Mouse (Mus musculus) kidney, embryonic 15.5 days (tissue): ENCODE measurements at regions not wholly inside any gene's neighbourhood (a gene's known extent, or its start where the extent isn't known, plus 50 kb on each side); places are given as distances from the start of the nearest gene placed in this dataset.

ENCODE experiments used
- ATAC-seq: fragments of 200-750 bp; cut with Nextera tagmentation; replicated peaks from 2 replicates; pipeline ENCODE4 v1.8.0; 2017; ENCODE audit warnings: moderate TSS enrichment; ENCODE audit not compliant: low FRiP score
- H3K27ac ChIP-seq: fragments of 300-500 bp; sonication (generic); 2 replicates; pipeline ENCODE4 v1.5.1; 2015; ENCODE audit warnings: mild to moderate bottlenecking, inconsistent platforms
- H3K27me3 ChIP-seq: fragments of 300-500 bp; sonication (generic); 2 replicates; pipeline ENCODE4 v1.6.1; 2015; ENCODE audit warnings: inconsistent platforms
- H3K36me3 ChIP-seq: fragments of 300-500 bp; sonication (generic); 2 replicates; pipeline ENCODE4 v1.6.1; 2015; ENCODE audit warnings: inconsistent platforms
- H3K4me1 ChIP-seq: fragments of 300-500 bp; sonication (generic); 2 replicates; pipeline ENCODE4 v1.6.1; 2015; ENCODE audit warnings: inconsistent platforms
- H3K4me2 ChIP-seq: fragments of 300-500 bp; sonication (generic); 2 replicates; pipeline ENCODE4 v1.6.1; 2015; ENCODE audit warnings: moderate library complexity, mild to moderate bottlenecking, inconsistent platforms
- H3K4me3 ChIP-seq: fragments of 300-500 bp; sonication (generic); replicated peaks from 2 replicates; pipeline ENCODE4 v1.5.1; 2015; ENCODE audit warnings: mild to moderate bottlenecking, inconsistent platforms
- H3K9ac ChIP-seq: fragments of 300-500 bp; sonication (generic); 2 replicates; pipeline ENCODE4 v1.6.1; 2015; ENCODE audit warnings: mild to moderate bottlenecking, inconsistent platforms
- H3K9me3 ChIP-seq: fragments of 300-500 bp; sonication (generic); replicated peaks from 2 replicates; pipeline ENCODE4 v1.6.1; 2016; ENCODE audit warnings: inconsistent platforms
- WGBS: fragments of 180-500 bp; shearing (Covaris S2); methylation state at CpG from one replicate; pipeline ENCODE4 v1.1.7; 2015; ENCODE audit warnings: mixed read lengths; 5-methylcytosine and 5-hydroxymethylcytosine counted together

DNA sequence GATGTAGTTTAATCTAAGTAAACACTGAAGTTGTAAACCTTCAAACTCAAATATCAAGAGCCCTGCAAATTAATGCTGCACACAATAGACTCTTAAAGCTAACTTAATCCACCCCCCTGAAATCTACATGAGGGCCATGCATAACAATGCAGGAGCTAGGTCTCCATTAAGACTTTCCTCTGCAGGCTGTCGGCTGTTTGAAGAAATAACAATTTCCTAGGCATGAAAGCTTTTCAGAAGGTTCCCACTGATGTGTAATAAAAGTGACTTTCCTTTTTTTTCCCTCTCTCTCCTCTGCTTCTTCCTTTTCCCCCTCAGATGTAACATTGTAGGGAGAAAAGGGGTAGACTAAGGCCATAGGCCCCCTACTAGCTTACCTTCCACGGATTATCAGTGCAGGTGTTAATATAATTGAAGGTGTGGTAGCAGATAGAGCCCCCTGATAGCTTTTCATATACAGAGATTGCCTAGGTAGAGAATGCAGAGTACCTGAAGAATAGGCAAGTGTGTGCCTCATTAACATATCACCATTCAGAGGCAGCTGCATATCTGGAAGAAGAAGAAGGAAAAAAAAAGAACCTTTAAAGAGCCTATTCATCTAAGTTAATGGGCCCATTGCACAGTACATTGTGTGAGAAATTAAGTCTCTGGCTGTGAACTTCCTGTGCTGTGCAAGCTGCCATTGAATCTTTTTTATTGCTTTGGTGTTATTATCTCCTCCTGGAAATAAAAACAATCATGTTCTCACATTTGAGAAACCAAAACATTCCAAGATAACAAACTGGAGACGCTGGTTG is 528.3 kb upstream of the Zic4 start:
- Histone ChIP-seq H3K9me3 (no peaks in the 10 kb centered on the region), H3K36me3 (no peaks in the 10 kb centered on the region), H3K9ac (no peak overlapping the region), H3K27me3 (no peaks in the 10 kb centered on the region), H3K27ac (no peak overlapping the region), H3K4me1 (no peaks in the 10 kb centered on the region), H3K4me2 (no peak overlapping the region), H3K4me3 (no peak overlapping the region)
- WGBS, result 11% methylated on average over 3 of the region's 3 CpGs
- no peak for ATAC-seq

DNA sequence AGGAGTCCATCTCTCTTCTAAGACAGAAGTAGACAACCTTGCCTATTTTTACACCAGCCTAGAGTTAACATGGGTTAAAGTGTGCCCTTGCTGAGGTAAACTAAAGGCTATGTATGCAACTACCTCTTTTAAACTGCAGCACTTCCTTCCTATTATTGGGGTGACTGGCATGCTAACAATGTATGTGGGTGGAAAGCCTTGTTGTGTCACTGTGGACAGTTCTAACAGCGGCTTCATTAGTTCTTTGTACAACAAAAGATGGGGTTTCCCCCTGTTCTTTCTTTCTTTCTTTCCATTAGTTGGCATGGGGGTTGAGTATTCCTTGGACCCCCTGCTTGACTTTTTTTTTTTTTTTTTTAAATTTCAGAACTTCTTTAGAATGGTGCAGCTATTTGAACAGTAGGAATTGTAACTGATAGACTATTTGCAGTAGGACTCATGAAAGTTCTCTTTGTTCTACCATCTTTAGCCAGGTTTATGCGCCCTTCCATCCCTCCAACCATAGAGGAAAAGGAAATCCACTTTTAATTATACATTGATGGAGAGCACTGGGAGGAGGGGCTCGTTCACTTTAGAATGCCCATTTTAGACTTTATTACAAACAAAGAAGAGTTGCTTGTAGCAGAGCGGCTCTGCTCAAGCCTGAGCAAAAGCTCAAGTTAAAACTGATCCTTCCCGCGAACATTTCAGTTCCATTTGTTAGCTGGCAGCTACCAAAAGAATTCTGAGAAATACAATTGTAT is 523.9 kb upstream of the Zic4 start:
- Histone ChIP-seq H3K4me2 (no peak overlapping the region), H3K9ac (no peak overlapping the region), H3K9me3 (no peaks in the 10 kb centered on the region), H3K4me1 (no peaks in the 10 kb centered on the region), H3K4me3 (no peak overlapping the region), H3K36me3 (no peaks in the 10 kb centered on the region), H3K27ac (no peak overlapping the region), H3K27me3 (no peaks in the 10 kb centered on the region)
- no peak for ATAC-seq
- 84% methylated on average over 6 of the region's 6 CpGs for WGBS

DNA sequence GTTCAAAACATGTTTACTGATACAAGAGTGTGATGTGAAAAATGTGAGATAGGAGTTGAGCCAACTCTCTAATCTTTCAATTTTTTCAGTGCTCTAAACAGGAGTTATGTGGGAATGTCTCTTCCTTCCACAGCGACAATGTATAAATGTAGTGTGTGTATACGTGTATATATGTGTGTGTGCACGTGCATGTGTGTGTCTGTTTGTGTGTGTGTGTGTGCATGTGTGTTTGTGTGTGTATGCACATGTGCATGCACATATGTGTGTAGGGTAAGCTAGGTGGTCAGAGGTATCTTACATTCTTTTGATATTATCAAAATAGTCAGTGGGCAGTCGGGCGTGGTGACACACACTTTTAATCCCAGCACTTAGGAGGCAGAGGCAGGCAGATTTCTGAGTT is 511.2 kb upstream of the Zic4 start:
- Histone ChIP-seq H3K27me3 (no peaks in the 10 kb centered on the region), H3K36me3 (no peaks in the 10 kb centered on the region), H3K9me3 (no peaks in the 10 kb centered on the region), H3K9ac (no peak overlapping the region), H3K4me2 (no peak overlapping the region), H3K4me1 (no peaks in the 10 kb centered on the region), H3K27ac (no peak overlapping the region), H3K4me3 (no peak overlapping the region)
- ATAC-seq, result no peak
- 92% methylated on average over 5 of the region's 5 CpGs for WGBS

DNA sequence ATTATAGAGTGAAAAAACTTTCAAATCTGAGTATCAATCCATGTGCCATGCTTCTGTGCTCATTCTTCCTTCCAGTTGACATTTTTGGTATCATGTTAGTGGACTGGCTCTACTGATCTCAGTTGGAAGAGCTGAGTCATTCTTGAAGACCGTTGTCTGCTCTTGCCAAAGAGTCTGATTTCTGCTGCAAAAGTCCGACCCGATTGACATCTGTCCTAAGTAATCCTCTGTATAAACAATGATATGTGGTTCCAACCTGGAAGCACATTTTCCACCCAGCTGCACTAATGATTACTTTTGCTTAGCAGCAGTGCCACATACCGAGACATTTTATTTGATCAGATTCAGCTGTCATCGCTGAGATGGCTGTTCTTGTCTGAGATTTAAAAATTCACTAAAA is 490.6 kb upstream of the Zic4 start:
- ATAC-seq, result no peak
- Histone ChIP-seq H3K9ac (no peak overlapping the region), H3K27me3 (no peaks in the 10 kb centered on the region), H3K4me2 (no peak overlapping the region), H3K4me1 (no peaks in the 10 kb centered on the region), H3K27ac (no peak overlapping the region), H3K36me3 (no peaks in the 10 kb centered on the region), H3K4me3 (no peak overlapping the region), H3K9me3 (no peaks in the 10 kb centered on the region)
- 86% methylated on average over 5 of the region's 5 CpGs for WGBS

DNA sequence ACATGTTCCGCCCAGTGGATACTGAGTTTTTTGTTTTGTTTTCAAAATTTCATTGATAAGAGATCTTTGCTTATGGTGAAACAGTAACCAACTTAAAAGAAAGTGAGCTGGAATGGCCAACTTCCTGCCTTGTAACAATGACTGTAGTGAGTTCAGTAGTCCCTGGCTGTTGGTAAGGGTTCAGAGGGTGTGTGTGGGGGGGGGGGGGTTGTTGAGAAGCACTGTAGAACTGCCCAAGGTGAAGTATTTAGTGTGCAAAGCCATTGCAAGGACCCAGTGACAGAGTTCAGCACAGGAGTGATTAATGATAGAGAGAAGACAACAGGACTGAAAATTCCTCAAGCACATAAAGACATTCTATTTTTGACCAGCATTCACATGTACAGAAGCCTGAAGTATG is 477.7 kb upstream of the Zic4 start:
- WGBS, result 78% methylated on average over 1 of the region's 1 CpGs
- no peak for ATAC-seq
- no peaks in the 10 kb centered on the region for H3K9me3 ChIP-seq
- H3K27me3 ChIP-seq, result no peaks in the 10 kb centered on the region
- H3K9ac ChIP-seq, result no peak overlapping the region
- H3K4me1 ChIP-seq, result no peaks in the 10 kb centered on the region
- no peaks in the 10 kb centered on the region for H3K36me3 ChIP-seq
- no peak overlapping the region for H3K4me2 ChIP-seq
- H3K27ac ChIP-seq, result no peak overlapping the region
- no peak overlapping the region for H3K4me3 ChIP-seq

DNA sequence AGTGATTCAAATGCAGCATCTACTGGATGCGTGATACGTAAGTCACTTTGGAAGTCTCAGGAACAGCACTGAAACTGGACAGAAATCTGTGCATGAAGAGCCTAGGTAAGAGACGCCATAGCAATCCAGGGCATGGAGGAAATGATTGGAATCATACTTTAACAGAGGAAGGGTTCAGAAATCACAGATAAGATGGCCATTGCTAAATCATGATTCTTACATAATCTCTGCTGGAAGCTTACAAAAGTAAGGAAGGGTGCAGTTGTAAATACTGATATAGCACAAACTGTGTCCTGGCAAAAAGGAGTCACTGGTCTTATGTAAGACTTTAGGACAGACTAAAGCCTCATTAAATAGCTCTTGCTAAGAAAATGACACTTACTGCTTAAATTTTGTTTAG is 474.8 kb upstream of the Zic4 start:
- Histone ChIP-seq H3K4me2 (no peak overlapping the region), H3K27ac (no peak overlapping the region), H3K9ac (no peak overlapping the region), H3K9me3 (no peaks in the 10 kb centered on the region), H3K27me3 (no peaks in the 10 kb centered on the region), H3K4me1 (no peaks in the 10 kb centered on the region), H3K36me3 (no peaks in the 10 kb centered on the region), H3K4me3 (no peak overlapping the region)
- WGBS, result 91% methylated on average over 3 of the region's 3 CpGs
- no peak for ATAC-seq

DNA sequence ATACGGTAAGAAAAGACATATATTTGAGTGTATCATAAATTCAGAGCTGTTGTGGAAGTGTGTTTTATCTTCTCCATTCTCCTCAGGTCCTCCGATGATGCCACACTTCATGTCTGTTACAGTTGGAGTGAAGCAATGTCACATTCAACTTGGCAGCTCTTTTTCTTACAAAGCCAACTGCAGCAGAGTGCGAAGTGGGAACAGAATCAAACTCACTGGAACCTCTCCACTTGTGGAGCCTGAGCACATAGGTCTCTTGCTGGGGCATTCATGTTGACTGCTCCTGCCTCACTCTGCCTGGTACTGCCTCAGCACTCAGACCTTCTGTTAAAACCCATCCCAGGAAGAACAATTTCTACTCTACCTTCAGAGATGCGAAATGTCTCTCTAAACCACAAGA is 471.4 kb upstream of the Zic4 start:
- no peaks in the 10 kb centered on the region for H3K27me3 ChIP-seq
- no peaks in the 10 kb centered on the region for H3K4me1 ChIP-seq
- no peak overlapping the region for H3K4me3 ChIP-seq
- ATAC-seq, result no peak
- 87% methylated on average over 4 of the region's 4 CpGs for WGBS
- H3K27ac ChIP-seq, result no peak overlapping the region
- no peak overlapping the region for H3K9ac ChIP-seq
- H3K4me2 ChIP-seq, result no peak overlapping the region
- no peaks in the 10 kb centered on the region for H3K36me3 ChIP-seq
- H3K9me3 ChIP-seq, result no peaks in the 10 kb centered on the region

DNA sequence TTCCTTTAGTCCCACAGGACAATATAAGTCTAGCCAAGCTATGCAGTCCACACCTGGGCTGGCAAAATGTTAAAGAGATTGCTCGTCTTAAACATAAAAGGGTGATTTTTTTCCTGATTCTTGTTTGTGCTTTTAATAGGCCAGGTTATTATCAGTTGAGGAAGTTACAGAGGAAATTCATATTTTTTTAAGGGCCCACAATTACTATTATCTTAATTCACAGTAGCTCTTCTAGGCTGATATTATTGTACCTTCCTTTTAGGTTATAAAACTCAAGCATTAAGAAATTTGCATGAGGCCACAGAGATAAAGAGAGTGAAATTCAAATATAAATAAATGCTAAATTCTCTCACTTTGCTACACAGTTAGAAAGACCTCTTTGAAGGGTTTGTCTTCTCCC is 469.4 kb upstream of the Zic4 start:
- Histone ChIP-seq H3K4me2 (no peak overlapping the region), H3K9ac (no peak overlapping the region), H3K27ac (no peak overlapping the region), H3K4me3 (no peak overlapping the region), H3K9me3 (no peaks in the 10 kb centered on the region), H3K4me1 (no peaks in the 10 kb centered on the region), H3K36me3 (no peaks in the 10 kb centered on the region), H3K27me3 (no peaks in the 10 kb centered on the region)
- 82% methylated on average over 1 of the region's 1 CpGs for WGBS
- no peak for ATAC-seq

DNA sequence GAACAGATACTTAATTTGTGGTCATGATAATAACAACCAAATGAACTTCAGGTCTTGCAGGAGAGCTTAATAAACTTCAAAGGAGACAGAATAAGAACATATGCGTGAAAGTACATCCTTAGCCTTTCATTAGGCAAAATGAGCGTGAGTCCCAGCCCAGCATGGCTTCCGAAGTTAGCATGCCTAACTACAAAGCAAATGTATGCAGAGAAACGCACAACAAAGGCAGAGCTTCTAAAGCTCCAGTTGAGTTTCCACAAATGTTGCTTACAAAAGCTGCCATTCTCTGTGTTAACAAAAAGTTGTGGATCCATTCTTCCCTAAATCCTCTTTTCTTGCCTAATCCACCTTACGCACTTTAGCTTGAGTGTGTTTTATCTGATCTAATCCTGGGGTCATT is 458.7 kb upstream of the Zic4 start:
- H3K27ac ChIP-seq, result no peak overlapping the region
- no peaks in the 10 kb centered on the region for H3K36me3 ChIP-seq
- H3K9ac ChIP-seq, result no peak overlapping the region
- H3K4me1 ChIP-seq, result no peaks in the 10 kb centered on the region
- no peak overlapping the region for H3K4me2 ChIP-seq
- no peaks in the 10 kb centered on the region for H3K27me3 ChIP-seq
- no peak for ATAC-seq
- WGBS, result 43% methylated on average over 5 of the region's 5 CpGs
- H3K4me3 ChIP-seq, result no peak overlapping the region
- no peaks in the 10 kb centered on the region for H3K9me3 ChIP-seq

DNA sequence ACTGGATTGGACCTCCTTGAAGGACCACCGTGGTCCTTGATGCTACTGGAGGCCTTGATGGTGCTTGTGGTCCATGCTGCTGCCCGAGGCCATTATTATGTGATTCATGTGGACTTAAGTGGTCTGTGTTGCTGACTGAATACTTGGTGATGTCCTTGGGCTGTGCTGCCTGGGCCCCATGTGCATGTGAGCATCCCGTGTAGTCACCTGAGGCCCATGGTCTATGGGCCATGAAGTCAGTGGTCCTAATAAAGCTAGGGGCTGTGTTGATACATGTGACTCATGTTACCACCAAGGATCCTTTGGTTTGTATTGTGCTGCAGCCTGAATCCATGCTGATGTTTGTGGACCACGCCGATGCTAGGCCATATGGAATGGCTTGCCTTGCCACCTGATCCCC is 456.1 kb upstream of the Zic4 start:
- Histone ChIP-seq H3K27ac (no peak overlapping the region), H3K9me3 (no peaks in the 10 kb centered on the region), H3K4me2 (no peak overlapping the region), H3K9ac (no peak overlapping the region), H3K36me3 (no peaks in the 10 kb centered on the region), H3K4me3 (no peak overlapping the region), H3K4me1 (no peaks in the 10 kb centered on the region), H3K27me3 (no peaks in the 10 kb centered on the region)
- WGBS, result 94% methylated on average over 5 of the region's 5 CpGs
- no peak for ATAC-seq

DNA sequence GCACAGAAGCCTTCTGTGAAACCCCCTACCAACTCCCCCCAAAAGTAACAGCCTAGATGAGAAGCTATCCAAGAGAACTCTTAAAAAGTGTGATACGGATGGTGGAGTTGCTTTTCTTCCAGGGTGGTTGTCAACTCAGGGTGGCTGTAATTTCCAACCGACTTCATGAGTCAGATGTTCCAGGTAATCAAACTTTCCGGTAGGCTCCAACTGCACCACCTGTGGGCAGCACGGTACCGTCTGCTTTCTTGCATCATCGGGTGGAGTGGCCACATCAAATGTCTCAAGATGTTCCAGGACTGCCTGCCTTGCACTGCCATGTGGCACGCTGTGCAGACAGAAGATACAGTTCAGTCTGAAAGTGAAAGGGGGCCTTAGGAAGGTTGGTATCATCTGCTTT is 455.5 kb upstream of the Zic4 start:
- no peak overlapping the region for H3K9ac ChIP-seq
- H3K4me3 ChIP-seq, result no peak overlapping the region
- H3K27ac ChIP-seq, result no peak overlapping the region
- H3K9me3 ChIP-seq, result no peaks in the 10 kb centered on the region
- no peak for ATAC-seq
- no peaks in the 10 kb centered on the region for H3K4me1 ChIP-seq
- H3K27me3 ChIP-seq, result no peaks in the 10 kb centered on the region
- H3K4me2 ChIP-seq, result no peak overlapping the region
- 90% methylated on average over 7 of the region's 7 CpGs for WGBS
- no peaks in the 10 kb centered on the region for H3K36me3 ChIP-seq

DNA sequence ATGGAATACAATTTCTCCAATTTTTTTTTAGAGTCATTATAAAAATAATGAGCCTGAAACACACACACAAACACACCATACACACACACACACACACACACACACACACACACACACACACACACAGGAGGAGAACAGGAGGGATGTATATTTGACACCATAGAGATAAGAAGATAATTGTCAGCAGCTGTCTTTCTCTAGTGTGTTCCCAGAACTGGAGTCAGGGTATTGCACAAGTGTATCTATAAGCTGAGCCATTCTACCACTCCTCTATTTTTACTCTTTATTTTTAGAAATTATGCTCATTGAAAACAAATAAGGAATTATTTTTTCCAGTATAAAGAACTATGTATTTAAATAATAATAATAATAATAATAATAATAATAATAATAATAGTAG is 407.6 kb upstream of the Zic4 start:
- Histone ChIP-seq H3K4me3 (no peak overlapping the region), H3K9me3 (no peaks in the 10 kb centered on the region), H3K36me3 (no peaks in the 10 kb centered on the region), H3K4me1 (no peaks in the 10 kb centered on the region), H3K27me3 (no peaks in the 10 kb centered on the region), H3K27ac (no peak overlapping the region), H3K4me2 (no peak overlapping the region), H3K9ac (no peak overlapping the region)
- ATAC-seq, result no peak

DNA sequence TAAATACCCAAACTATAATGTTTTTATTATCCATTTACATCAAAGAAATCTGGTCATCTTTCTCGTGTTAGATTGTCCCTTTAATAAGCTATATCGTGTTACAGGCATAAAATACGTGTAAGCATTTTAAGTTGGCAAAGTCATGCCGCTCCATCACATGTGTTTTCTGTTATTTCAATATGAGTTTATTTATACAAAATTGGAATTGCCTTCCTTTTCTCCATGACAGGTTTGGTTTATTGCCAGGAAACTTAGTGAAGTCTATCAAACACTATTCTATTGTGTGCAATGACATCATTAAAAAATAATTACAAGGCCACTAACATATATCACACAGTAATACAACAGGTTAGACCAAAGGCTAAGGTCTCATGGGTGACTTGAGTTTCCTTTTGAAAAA is 400.8 kb upstream of the Zic4 start:
- Histone ChIP-seq H3K27me3 (no peaks in the 10 kb centered on the region), H3K27ac (no peak overlapping the region), H3K9me3 (no peaks in the 10 kb centered on the region), H3K4me2 (no peak overlapping the region), H3K4me1 (no peaks in the 10 kb centered on the region), H3K4me3 (no peak overlapping the region), H3K9ac (no peak overlapping the region), H3K36me3 (no peaks in the 10 kb centered on the region)
- no peak for ATAC-seq
- WGBS, result 77% methylated on average over 4 of the region's 4 CpGs
